Mouse (Mus musculus) layer of hippocampus, adult 11-12 months (tissue): ENCODE results near the gene Olfr988.
"Not testable (repeated sequence)": the region's sequence is repeated elsewhere in the genome, so short reads cannot be mapped to it uniquely, and the experiment has no call there.

ENCODE experiments used
- DNase-seq: peaks from one replicate; pipeline ENCODE4 v3.0.0; 2022; ENCODE audit warnings: low spot score

Olfr988 gene

GRCm38 (mm10) chr2:85363127-85363526 lies at the start of gene Olfr988:
Gene Olfr988, minus strand, starts transcription at chr2:85363227.
- DNase-seq: not testable (repeated sequence)

GRCm38 (mm10) chr2:85409369-85409768 lies 46.3 kb upstream of the Olfr988 start, which contains the start of gene Olfr992:
Gene Olfr992, minus strand, starts transcription at chr2:85409469.
- DNase-seq: no peak

GRCm38 (mm10) chr2:85339972-85340371 lies 23.1 kb downstream of the Olfr988 start:
- DNase-seq: no peak

GRCm38 (mm10) chr2:85339215-85339614 lies 23.8 kb downstream of the Olfr988 start, which contains the start of gene Olfr987:
Gene Olfr987, minus strand, starts transcription at chr2:85339315.
- not testable (repeated sequence) for DNase-seq

GRCm38 (mm10) chr2:85319106-85319505 lies 43.9 kb downstream of the Olfr988 start:
- peak; percentile 6 for DNase-seq
